In genomic region chr2:13672946-13673345, GRCm38 (mm10) we compare ENCODE assay signal across 9 mouse cellular contexts.
A peak's percentile ranks its signal among the peaks of the same experiment; 100 is the strongest.
DNase-seq lines count a peak whose midpoint lies in the region; ATAC-seq and TF ChIP-seq lines count a peak whose summit lies in the region.
"Had no signal": no experiment of that assay in that cellular context is flagged by ENCODE, and none has a peak within 500 bp of the region (broad histone marks: within the 10 kb centered on the region; RNA-seq: fewer than 3 reads in every experiment).

No protein-coding gene starts in this region.

- no peak for ATAC-seq in midbrain, embryonic 11.5 days (ENCODE audit: low FRiP score)
- ATAC-seq in midbrain, embryonic 15.5 days (replicated peaks), result no peak

- no peaks in the 10 kb centered on the region for H3K27me3 ChIP-seq in midbrain, embryonic 11.5 days (ENCODE audit: control insufficient read depth, insufficient read depth, low read length)
- H3K27me3 ChIP-seq in midbrain, embryonic 15.5 days (replicated peaks), result no peaks in the 10 kb centered on the region
- H3K27me3 ChIP-seq in small intestine, adult 2 months (ENCODE audit: control insufficient read depth, insufficient read depth, low read length), result no peaks in the 10 kb centered on the region
- H3K27me3 ChIP-seq: midbrain, embryonic 12.5 days had no signal

- peak; percentile 4 for DNase-seq in cerebellum, adult 8-10 months
- no peak for DNase-seq in cerebellum, adult 11 months
- DNase-seq in midbrain, embryonic 11.5 days (ENCODE audit: low spot score, missing footprints), result peak; percentile 87
- DNase-seq in left cerebral cortex, postnatal 10 days (ENCODE audit: extremely low spot score in 1 of 2, low spot score in 2 of 2), result no peak
- no peak for DNase-seq in layer of hippocampus, postnatal 36 days

- H3K4me2 ChIP-seq in midbrain, embryonic 11.5 days, result no peak overlapping the region
- no peak overlapping the region for H3K4me2 ChIP-seq in midbrain, embryonic 15.5 days
- H3K4me2 ChIP-seq: midbrain, embryonic 12.5 days had no signal

- peak; percentile 49; the same call in 1 of the 2 replicates for TF ChIP-seq CTCF in embryonic fibroblast, embryonic 13.5 days (IDR thresholded peaks at IDR 0.05; ENCODE audit: borderline replicate concordance, insufficient read depth, low read length)
- TF ChIP-seq CTCF in small intestine, adult 2 months (IDR thresholded peaks at IDR 0.05; ENCODE audit: extremely low read depth, insufficient read length, insufficient replicate concordance, low read depth, low read length), result peak; percentile 74; the same call in 1 of the 2 replicates

- no peaks in the 10 kb centered on the region for H3K36me3 ChIP-seq in midbrain, embryonic 11.5 days (ENCODE audit: control insufficient read depth, insufficient read depth, low read length)
- no peaks in the 10 kb centered on the region for H3K36me3 ChIP-seq in midbrain, embryonic 15.5 days (replicated peaks)
- H3K36me3 ChIP-seq in small intestine, adult 2 months (ENCODE audit: control insufficient read depth, insufficient read depth, low read length), result no peaks in the 10 kb centered on the region
- H3K36me3 ChIP-seq: midbrain, embryonic 12.5 days had no signal

- no peaks in the 10 kb centered on the region for H3K9me3 ChIP-seq in midbrain, embryonic 11.5 days (ENCODE audit: control insufficient read depth, low read length)
- H3K9me3 ChIP-seq in midbrain, embryonic 15.5 days, result no peaks in the 10 kb centered on the region
- H3K9me3 ChIP-seq: midbrain, embryonic 12.5 days had no signal

- no peak overlapping the region for H3K4me3 ChIP-seq in midbrain, embryonic 11.5 days (ENCODE audit: low read depth, low read length)
- H3K4me3 ChIP-seq in midbrain, embryonic 15.5 days, result no peak overlapping the region
- no peak overlapping the region for H3K4me3 ChIP-seq in embryonic fibroblast, embryonic 13.5 days (ENCODE audit: insufficient read depth, low read length)
- H3K4me3 ChIP-seq in small intestine, adult 2 months (ENCODE audit: low read depth, low read length), result no peak overlapping the region
- H3K4me3 ChIP-seq: midbrain, embryonic 12.5 days had no signal

- no peak overlapping the region for H3K27ac ChIP-seq in midbrain, embryonic 11.5 days (ENCODE audit: low read depth, low read length)
- H3K27ac ChIP-seq in midbrain, embryonic 15.5 days, result no peak overlapping the region
- H3K27ac ChIP-seq in embryonic fibroblast, embryonic 13.5 days (ENCODE audit: insufficient read depth, low read length), result no peak overlapping the region
- H3K27ac ChIP-seq in small intestine, adult 2 months (ENCODE audit: insufficient read depth, low read depth, low read length), result no peak overlapping the region
- H3K27ac ChIP-seq: midbrain, embryonic 12.5 days had no signal

- intact Hi-C loops in left cerebral cortex, postnatal 10 days (cut with DNase I), result no loop called here

- TF ChIP-seq POLR2A in embryonic fibroblast, embryonic 13.5 days (IDR thresholded peaks at IDR 0.05; ENCODE audit: low read depth, low read length), result no peak
- no peak for TF ChIP-seq POLR2A in small intestine, adult 2 months (IDR thresholded peaks at IDR 0.05; ENCODE audit: low read depth, low read length)

- 60% methylated on average over 3 of the region's 3 CpGs for WGBS in midbrain, embryonic 11.5 days
- WGBS in midbrain, embryonic 15.5 days, result 75% methylated on average over 3 of the region's 3 CpGs
- WGBS in small intestine, adult 2 months, result 70% methylated on average over 3 of the region's 3 CpGs

- H3K9ac ChIP-seq in midbrain, embryonic 11.5 days (ENCODE audit: low read length), result no peak overlapping the region
- H3K9ac ChIP-seq in midbrain, embryonic 15.5 days, result no peak overlapping the region
- H3K9ac ChIP-seq: midbrain, embryonic 12.5 days had no signal

- H3K4me1 ChIP-seq in midbrain, embryonic 11.5 days (ENCODE audit: control insufficient read depth, insufficient read depth, low read length), result no peaks in the 10 kb centered on the region
- H3K4me1 ChIP-seq in midbrain, embryonic 15.5 days, result no peaks in the 10 kb centered on the region
- H3K4me1 ChIP-seq in embryonic fibroblast, embryonic 13.5 days (ENCODE audit: control insufficient read depth, insufficient read depth, low read length), result no peaks in the 10 kb centered on the region
- no peaks in the 10 kb centered on the region for H3K4me1 ChIP-seq in small intestine, adult 2 months (ENCODE audit: control insufficient read depth, insufficient read depth, insufficient read length, low read length)
- H3K4me1 ChIP-seq: midbrain, embryonic 12.5 days had no signal

Comparison
In these comparisons a context has a peak if more than half of its experiments do, and no peak if none do; other contexts are left out.
1. DNase-seq: peak in cerebellum, adult 8-10 months (single experiment) and midbrain, embryonic 11.5 days (single experiment); none in cerebellum, adult 11 months (single experiment), left cerebral cortex, postnatal 10 days (0 of 2) and layer of hippocampus, postnatal 36 days (0 of 2).